Mouse (Mus musculus) stomach, embryonic 14.5 days (tissue): ENCODE data around the gene Phlda2. TPM values are rescaled to one million over a fixed set of nuclear protein-coding genes. Genes with fewer than 3 reads are reported as not detected.

Experiments used
- ATAC-seq: fragments of 200-750 bp; cut with Nextera tagmentation; 2 replicates; pipeline ENCODE4 v1.8.0; 2017; ENCODE audit warnings: low read depth, moderate TSS enrichment; ENCODE audit not compliant: insufficient number of reproducible peaks, insufficient read depth, low FRiP score
- H3K27ac ChIP-seq: fragments of 300-500 bp; sonication (generic); 2 replicates; pipeline ENCODE4 v1.5.1; 2014; ENCODE audit warnings: mild to moderate bottlenecking, low read length, moderate library complexity, mixed read lengths
- H3K27me3 ChIP-seq: fragments of 300-500 bp; sonication (generic); 2 replicates; pipeline ENCODE4 v1.6.1; 2014; ENCODE audit warnings: low read length, control low read depth, mixed read lengths; ENCODE audit not compliant: control insufficient read depth, insufficient read depth
- H3K36me3 ChIP-seq: fragments of 300-500 bp; sonication (generic); 2 replicates; pipeline ENCODE4 v1.6.1; 2014; ENCODE audit warnings: mild to moderate bottlenecking, control low read depth, low read length, moderate library complexity, mixed read lengths; ENCODE audit not compliant: control insufficient read depth, insufficient read depth
- H3K4me1 ChIP-seq: fragments of 300-500 bp; sonication (generic); 2 replicates; pipeline ENCODE4 v1.6.1; 2014; ENCODE audit warnings: low read length, control low read depth, mixed read lengths; ENCODE audit not compliant: control insufficient read depth, insufficient read depth
- H3K4me2 ChIP-seq: fragments of 300-500 bp; sonication (generic); replicated peaks from 2 replicates; pipeline ENCODE4 v1.6.1; 2014; ENCODE audit warnings: low read depth, low read length, control low read depth
- H3K4me3 ChIP-seq: fragments of 300-500 bp; sonication (generic); 2 replicates; pipeline ENCODE4 v1.5.1; 2014; ENCODE audit warnings: low read depth, low read length, control low read depth
- H3K9ac ChIP-seq: fragments of 300-500 bp; sonication (generic); replicated peaks from 2 replicates; pipeline ENCODE4 v1.6.1; 2014; ENCODE audit warnings: low read depth, mild to moderate bottlenecking, control low read depth, low read length, moderate library complexity, mixed read lengths
- H3K9me3 ChIP-seq: fragments of 300-500 bp; sonication (generic); 2 replicates; pipeline ENCODE4 v1.6.1; 2016; ENCODE audit warnings: low read depth, low read length, control low read depth; ENCODE audit not compliant: control insufficient read depth
- WGBS: fragments of 180-500 bp; shearing (Covaris S2); extraction: QIAGEN DNeasy Blood & Tissue Kit; methylation state at CpG from one replicate; pipeline ENCODE4 v1.1.7; 2014; 5-methylcytosine and 5-hydroxymethylcytosine counted together
- polyA plus RNA-seq: library from polyadenylated mRNA; unstranded; fragments of >200 nt; fragmentation: Nextera tagmentation; extraction: Ambion mirVana; gene quantifications from 2 replicates; pipeline ENCODE4 v1.2.1, GENCODE M21; 2014

The Phlda2 gene
- polyA plus RNA-seq, 1 experiment from 2014 or later = 4.6 TPM

- Histone ChIP-seq H3K4me1 (no peaks in the 10 kb centered on the region), H3K4me2 (no peak overlapping the region), H3K9ac (no peak overlapping the region), H3K27ac (no peak overlapping the region), H3K4me3 (no peak overlapping the region), H3K27me3 (no peaks in the 10 kb centered on the region), H3K9me3 (no peaks in the 10 kb centered on the region), H3K36me3 (peaks cover 69% of the 10 kb centered on the region)
- WGBS = 97% methylated on average over 3 of the region's 3 CpGs
- ATAC-seq = no peak
Observed at GRCm38 (mm10) chr7:143536251-143536650, 33.3 kb upstream of the Phlda2 start.

GRCm38 (mm10) chr7:143533284-143533683, 30.3 kb upstream of the Phlda2 start:
- no peak for ATAC-seq
- H3K4me3 ChIP-seq = no peak overlapping the region

GRCm38 (mm10) chr7:143532410-143532809, 29.5 kb upstream of the Phlda2 start:
- ATAC-seq = no peak

More at GRCm38 (mm10) chr7:143533284-143533683, 30.3 kb upstream of the Phlda2 start:
- no peak overlapping the region for H3K9ac ChIP-seq
- no peaks in the 10 kb centered on the region for H3K4me1 ChIP-seq
- H3K4me2 ChIP-seq = no peak overlapping the region
- 77% methylated on average over 2 of the region's 2 CpGs for WGBS
- peaks cover 88% of the 10 kb centered on the region for H3K36me3 ChIP-seq
- H3K27me3 ChIP-seq = no peaks in the 10 kb centered on the region
- no peak overlapping the region for H3K27ac ChIP-seq
- H3K9me3 ChIP-seq = no peaks in the 10 kb centered on the region

GRCm38 (mm10) chr7:143519333-143519732, 16.4 kb upstream of the Phlda2 start:
- 82% methylated on average over 4 of the region's 4 CpGs for WGBS
- Histone ChIP-seq H3K27ac (no peak overlapping the region), H3K4me3 (no peak overlapping the region), H3K27me3 (no peaks in the 10 kb centered on the region), H3K36me3 (peaks cover 91% of the 10 kb centered on the region), H3K9me3 (no peaks in the 10 kb centered on the region), H3K4me1 (no peaks in the 10 kb centered on the region), H3K9ac (no peak overlapping the region), H3K4me2 (no peak overlapping the region)
- ATAC-seq = no peak

More at GRCm38 (mm10) chr7:143532410-143532809, 29.5 kb upstream of the Phlda2 start:
- Histone ChIP-seq H3K9ac (no peak overlapping the region), H3K27ac (no peak overlapping the region), H3K4me1 (no peaks in the 10 kb centered on the region), H3K27me3 (no peaks in the 10 kb centered on the region), H3K4me2 (no peak overlapping the region), H3K4me3 (no peak overlapping the region), H3K9me3 (no peaks in the 10 kb centered on the region), H3K36me3 (peaks cover 89% of the 10 kb centered on the region)
- 94% methylated on average over 1 of the region's 1 CpGs for WGBS

- H3K4me2 ChIP-seq = no peak overlapping the region
- H3K27me3 ChIP-seq = no peaks in the 10 kb centered on the region
- no peak for ATAC-seq
- peaks cover 65% of the 10 kb centered on the region for H3K36me3 ChIP-seq
- H3K4me3 ChIP-seq = no peak overlapping the region
- 93% methylated on average over 4 of the region's 4 CpGs for WGBS
- H3K27ac ChIP-seq = no peak overlapping the region
- H3K4me1 ChIP-seq = no peaks in the 10 kb centered on the region
- H3K9ac ChIP-seq = no peak overlapping the region
- H3K9me3 ChIP-seq = no peaks in the 10 kb centered on the region
Observed at GRCm38 (mm10) chr7:143514416-143514768, 11.4 kb upstream of the Phlda2 start.

- 88% methylated on average over 10 of the region's 10 CpGs for WGBS
- Histone ChIP-seq H3K36me3 (peaks cover 60% of the 10 kb centered on the region), H3K27me3 (no peaks in the 10 kb centered on the region), H3K4me2 (no peak overlapping the region), H3K9me3 (no peaks in the 10 kb centered on the region), H3K4me1 (no peaks in the 10 kb centered on the region), H3K4me3 (no peak overlapping the region), H3K27ac (no peak overlapping the region), H3K9ac (no peak overlapping the region)
- ATAC-seq = no peak
Observed at GRCm38 (mm10) chr7:143513763-143514415, 10.9 kb upstream of the Phlda2 start.

- H3K4me1 ChIP-seq = no peaks in the 10 kb centered on the region
- H3K36me3 ChIP-seq = peaks cover 38% of the 10 kb centered on the region
- no peaks in the 10 kb centered on the region for H3K27me3 ChIP-seq
- no peak overlapping the region for H3K27ac ChIP-seq
- no peak for ATAC-seq
- no peak overlapping the region for H3K4me3 ChIP-seq
- H3K4me2 ChIP-seq = no peak overlapping the region
- H3K9me3 ChIP-seq = no peaks in the 10 kb centered on the region
- H3K9ac ChIP-seq = no peak overlapping the region
Observed at GRCm38 (mm10) chr7:143511335-143511712, 8.4 kb upstream of the Phlda2 start.

GRCm38 (mm10) chr7:143510593-143511334, 7.8 kb upstream of the Phlda2 start:
- Histone ChIP-seq H3K4me2 (no peak overlapping the region), H3K4me1 (no peaks in the 10 kb centered on the region), H3K4me3 (no peak overlapping the region), H3K36me3 (peaks cover 32% of the 10 kb centered on the region), H3K9me3 (no peaks in the 10 kb centered on the region), H3K27ac (no peak overlapping the region), H3K9ac (no peak overlapping the region), H3K27me3 (no peaks in the 10 kb centered on the region)
- no peak for ATAC-seq
- 89% methylated on average over 3 of the region's 3 CpGs for WGBS
